Mouse (Mus musculus) liver, postnatal 0 days (tissue): ENCODE results near the gene Hspb2.

Experiments used
- CTCF ChIP-seq: sonication (generic); IDR thresholded peaks from 2 replicates; pipeline ENCODE4 v1.5.1; 2016; ENCODE audit warnings: antibody characterized with exemption, low read depth
- EP300 ChIP-seq: IDR thresholded peaks from 2 replicates; pipeline ENCODE4 v1.6.1; 2016; ENCODE audit warnings: antibody characterized with exemption, low read depth, mild to moderate bottlenecking

DNA sequence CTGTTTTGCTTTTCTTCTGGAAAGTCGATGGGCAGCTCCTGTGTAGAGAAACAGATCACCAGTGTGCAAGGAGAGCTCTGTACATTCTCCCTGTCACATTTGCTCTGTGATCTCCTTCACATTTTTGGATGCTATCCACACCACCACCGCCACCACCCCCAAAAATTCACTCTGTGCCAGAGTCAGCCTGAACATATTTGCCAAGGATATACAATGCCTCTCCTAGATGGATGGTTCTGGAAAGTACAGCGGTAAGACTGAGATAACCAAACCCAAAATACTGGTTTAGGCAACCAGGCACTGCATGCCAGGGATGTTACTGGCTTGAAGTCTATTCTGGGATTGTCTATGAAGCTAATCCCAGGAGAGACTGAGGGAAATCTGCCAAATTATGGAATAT lies 9.9 kb downstream of the Hspb2 start:
- no peak for TF ChIP-seq CTCF
- TF ChIP-seq EP300 = no peak
